Mouse (Mus musculus): ENCODE results near the gene Rbm33. TPM values are rescaled to one million over a fixed set of nuclear protein-coding genes. Genes with fewer than 3 reads are reported as not detected.

The Rbm33 gene
- polyA plus RNA-seq, 1 experiment from 2014 or later, result 13.9 TPM

DNA sequence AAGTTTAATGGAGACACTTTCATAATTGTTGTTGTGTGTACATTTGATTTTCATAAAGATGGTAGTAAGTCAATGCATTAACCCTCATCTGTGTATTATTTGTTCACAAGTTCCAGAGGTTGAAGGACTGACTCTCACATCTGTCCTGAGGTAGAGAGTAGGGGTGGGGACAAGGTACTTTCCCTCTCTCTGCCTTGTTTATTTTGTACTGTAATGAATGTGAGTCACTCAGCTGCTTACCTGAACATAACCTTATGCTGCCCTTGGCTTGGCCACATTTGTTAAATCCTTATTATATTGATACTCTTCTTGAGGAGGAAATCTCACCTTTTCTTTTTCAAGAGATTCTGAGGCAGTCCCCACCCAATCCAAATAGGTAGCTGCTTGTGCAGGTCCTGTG, 99.1 kb downstream of the Rbm33 start:
- Histone ChIP-seq H3K4me2 (no peak overlapping the region), H3K27ac (no peak overlapping the region), H3K9me3 (no peaks in the 10 kb centered on the region), H3K4me1 (no peaks in the 10 kb centered on the region), H3K36me3 (peaks cover 58% of the 10 kb centered on the region), H3K4me3 (no peak overlapping the region), H3K27me3 (no peaks in the 10 kb centered on the region), H3K9ac (no peak overlapping the region)
- no peak for ATAC-seq (ENCODE audit: borderline replicate concordance, extremely low read depth, low FRiP score, low TSS enrichment)

- H3K4me1 ChIP-seq, result no peaks in the 10 kb centered on the region
- H3K4me2 ChIP-seq, result no peak overlapping the region
- H3K27ac ChIP-seq, result no peak overlapping the region
- H3K27me3 ChIP-seq, result no peaks in the 10 kb centered on the region
- no peak overlapping the region for H3K9ac ChIP-seq
- no peak overlapping the region for H3K4me3 ChIP-seq
- ATAC-seq (ENCODE audit: borderline replicate concordance, extremely low read depth, low FRiP score, low TSS enrichment), result no peak
- H3K36me3 ChIP-seq, result peaks cover 43% of the 10 kb centered on the region
- H3K9me3 ChIP-seq, result no peaks in the 10 kb centered on the region
- WGBS, result 82% methylated on average over 10 of the region's 10 CpGs
Observed at GRCm38 (mm10) chr5:28418734-28419133, 101.8 kb downstream of the Rbm33 start.

DNA sequence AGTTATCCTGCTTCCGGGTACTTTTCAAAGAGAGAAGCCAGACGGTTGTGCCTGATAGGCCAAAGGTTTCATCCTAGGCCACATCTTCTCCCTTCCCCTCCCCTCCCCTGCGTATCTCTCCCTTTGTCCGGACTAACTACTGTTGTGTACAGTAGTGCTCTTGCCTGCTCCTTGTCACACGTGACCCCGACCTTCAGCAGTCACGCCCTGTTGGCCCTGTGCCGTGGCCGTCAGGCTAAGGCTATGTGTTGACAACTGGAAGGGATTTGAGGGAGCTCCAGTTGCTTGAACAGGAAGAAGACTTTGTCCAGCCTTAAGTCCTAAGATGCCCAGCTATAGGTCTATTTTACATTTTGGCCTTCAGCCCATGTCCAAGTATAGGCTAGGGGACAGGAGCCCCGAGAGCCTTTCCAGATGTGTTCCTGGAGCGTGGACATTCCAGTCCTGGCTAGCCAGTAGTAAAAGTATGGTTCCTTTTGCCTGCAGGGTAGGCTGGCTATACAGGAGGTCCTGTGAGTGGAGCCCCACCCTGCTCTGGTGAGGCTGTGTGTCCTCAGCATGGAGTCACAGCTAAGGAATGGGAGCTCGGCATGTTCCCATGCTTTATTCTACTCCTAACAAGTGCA, 102.8 kb downstream of the Rbm33 start:
- no peaks in the 10 kb centered on the region for H3K4me1 ChIP-seq
- ATAC-seq (ENCODE audit: borderline replicate concordance, extremely low read depth, low FRiP score, low TSS enrichment), result no peak
- 81% methylated on average over 12 of the region's 12 CpGs for WGBS
- H3K4me3 ChIP-seq, result no peak overlapping the region
- no peak overlapping the region for H3K4me2 ChIP-seq
- peaks cover 33% of the 10 kb centered on the region for H3K36me3 ChIP-seq
- H3K27me3 ChIP-seq, result no peaks in the 10 kb centered on the region
- H3K9me3 ChIP-seq, result no peaks in the 10 kb centered on the region
- no peak overlapping the region for H3K27ac ChIP-seq
- no peak overlapping the region for H3K9ac ChIP-seq

DNA sequence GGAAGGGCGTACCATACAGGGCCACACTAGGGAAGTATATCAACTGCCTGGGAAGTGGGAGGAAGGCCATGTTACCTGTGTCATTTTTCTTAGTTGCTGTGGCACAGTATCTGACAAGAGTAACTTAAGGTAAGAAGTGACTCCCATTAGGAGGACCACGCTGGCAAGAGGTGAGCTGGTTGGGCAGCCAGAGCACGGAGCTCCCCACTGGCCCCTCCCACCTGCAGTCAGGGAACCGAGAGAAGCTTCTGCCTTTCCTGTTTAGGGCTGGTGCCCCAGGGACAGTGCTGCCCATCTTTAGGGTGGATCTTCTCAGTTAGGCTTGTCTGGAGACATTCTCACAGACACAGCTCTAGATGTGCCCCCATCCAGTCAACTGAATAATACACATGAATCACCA, 106.9 kb downstream of the Rbm33 start:
- no peaks in the 10 kb centered on the region for H3K27me3 ChIP-seq
- no peak for ATAC-seq (ENCODE audit: borderline replicate concordance, extremely low read depth, low FRiP score, low TSS enrichment)
- H3K4me3 ChIP-seq, result no peak overlapping the region
- no peak overlapping the region for H3K27ac ChIP-seq
- H3K4me2 ChIP-seq, result no peak overlapping the region
- H3K36me3 ChIP-seq, result peaks cover 2% of the 10 kb centered on the region; the same call in 1 of the 2 replicates
- H3K9me3 ChIP-seq, result no peaks in the 10 kb centered on the region
- WGBS, result 54% methylated on average over 4 of the region's 4 CpGs
- no peaks in the 10 kb centered on the region for H3K4me1 ChIP-seq
- H3K9ac ChIP-seq, result no peak overlapping the region

GRCm38 (mm10) chr5:28425926-28426325, 109.0 kb downstream of the Rbm33 start:
- no peak overlapping the region for H3K4me2 ChIP-seq
- no peak overlapping the region for H3K4me3 ChIP-seq
- no peaks in the 10 kb centered on the region for H3K27me3 ChIP-seq
- no peaks in the 10 kb centered on the region for H3K4me1 ChIP-seq
- no peak overlapping the region for H3K9ac ChIP-seq
- H3K9me3 ChIP-seq, result no peaks in the 10 kb centered on the region
- 91% methylated on average over 9 of the region's 9 CpGs for WGBS
- H3K27ac ChIP-seq, result no peak overlapping the region
- no peaks in the 10 kb centered on the region for H3K36me3 ChIP-seq
- ATAC-seq (ENCODE audit: borderline replicate concordance, extremely low read depth, low FRiP score, low TSS enrichment), result no peak

DNA sequence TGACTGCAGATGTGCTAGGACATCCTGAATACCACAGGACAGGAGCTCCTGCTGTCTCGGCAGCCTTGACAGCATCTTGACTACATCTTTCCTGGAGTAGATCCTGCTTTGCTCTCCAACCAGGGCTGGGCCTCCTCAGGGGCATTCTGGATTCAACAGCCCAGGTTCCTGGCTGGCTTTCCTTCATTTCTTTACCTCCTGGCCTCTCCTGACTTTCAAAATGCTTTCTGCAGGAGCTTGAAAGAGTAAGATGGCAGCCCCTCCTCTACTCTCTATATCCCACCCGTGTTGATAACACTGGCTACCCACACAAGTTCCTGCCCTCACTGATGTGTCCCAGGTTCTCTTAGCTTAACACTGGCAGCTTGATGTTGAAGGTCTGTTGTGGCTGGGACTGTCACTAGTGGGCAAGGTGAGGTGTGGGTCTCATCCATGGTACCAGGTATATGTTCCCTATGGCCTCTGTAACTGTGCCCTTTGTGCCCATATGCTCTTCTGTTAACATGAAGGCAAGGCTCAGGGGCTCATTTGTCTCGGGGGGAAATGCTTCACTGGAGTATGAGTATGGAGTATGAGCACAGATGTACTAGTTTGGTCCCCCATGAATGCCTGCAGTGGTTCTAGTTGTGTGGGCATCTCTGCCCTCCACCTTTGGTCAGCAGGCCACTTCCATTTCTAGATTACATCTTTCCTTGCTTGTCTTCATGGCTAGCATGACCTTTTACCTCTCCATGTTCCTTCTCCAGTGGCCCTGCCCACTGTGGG, 133.4 kb downstream of the Rbm33 start:
- H3K4me1 ChIP-seq, result no peaks in the 10 kb centered on the region
- no peak overlapping the region for H3K27ac ChIP-seq
- no peaks in the 10 kb centered on the region for H3K36me3 ChIP-seq
- H3K9me3 ChIP-seq, result no peaks in the 10 kb centered on the region
- no peak overlapping the region for H3K4me2 ChIP-seq
- no peaks in the 10 kb centered on the region for H3K27me3 ChIP-seq
- WGBS, result 69% methylated on average over 3 of the region's 3 CpGs
- no peak overlapping the region for H3K9ac ChIP-seq
- no peak for ATAC-seq (ENCODE audit: borderline replicate concordance, extremely low read depth, low FRiP score, low TSS enrichment)
- H3K4me3 ChIP-seq, result no peak overlapping the region

GRCm38 (mm10) chr5:28451053-28451638, 134.2 kb downstream of the Rbm33 start:
- H3K4me1 ChIP-seq, result 0 out of 2 replicates have a peak, but pooled peaks cover 5% of the 10 kb centered on the region
- peak; percentile 35; the same call in 1 of the 2 replicates for ATAC-seq (ENCODE audit: borderline replicate concordance, extremely low read depth, low FRiP score, low TSS enrichment)
- no peak overlapping the region for H3K4me2 ChIP-seq
- WGBS, result 26% methylated on average over 6 of the region's 6 CpGs
- no peak overlapping the region for H3K9ac ChIP-seq
- H3K36me3 ChIP-seq, result no peaks in the 10 kb centered on the region
- no peaks in the 10 kb centered on the region for H3K9me3 ChIP-seq
- peaks cover 8% of the 10 kb centered on the region for H3K27me3 ChIP-seq
- H3K27ac ChIP-seq, result no peak overlapping the region
- no peak overlapping the region for H3K4me3 ChIP-seq

DNA sequence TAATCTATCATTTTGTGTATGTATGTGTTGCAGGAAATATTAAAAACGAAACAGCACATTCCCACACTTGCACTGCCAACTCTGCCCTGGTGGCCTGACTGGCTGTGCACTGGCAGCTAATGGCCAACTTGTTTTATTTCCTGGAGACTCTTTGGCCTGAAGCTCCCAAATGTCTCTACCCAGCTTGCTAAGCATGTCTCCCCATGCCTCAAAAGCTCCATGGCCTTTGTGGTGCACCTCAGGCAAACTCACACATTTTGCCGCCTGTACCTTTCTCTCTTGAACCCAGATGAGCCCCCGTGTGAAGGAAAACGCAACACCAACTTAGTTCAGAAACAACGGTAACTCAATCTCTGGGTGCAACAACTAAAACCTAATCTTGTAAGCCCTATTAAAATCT, 136.2 kb downstream of the Rbm33 start:
- no peak overlapping the region for H3K4me3 ChIP-seq
- H3K36me3 ChIP-seq, result no peaks in the 10 kb centered on the region
- peaks cover 25% of the 10 kb centered on the region for H3K27me3 ChIP-seq
- no peak overlapping the region for H3K9ac ChIP-seq
- H3K27ac ChIP-seq, result no peak overlapping the region
- no peaks in the 10 kb centered on the region for H3K9me3 ChIP-seq
- no peak overlapping the region for H3K4me2 ChIP-seq
- WGBS, result 82% methylated on average over 5 of the region's 5 CpGs
- no peak for ATAC-seq (ENCODE audit: borderline replicate concordance, extremely low read depth, low FRiP score, low TSS enrichment)
- peaks cover 9% of the 10 kb centered on the region for H3K4me1 ChIP-seq

DNA sequence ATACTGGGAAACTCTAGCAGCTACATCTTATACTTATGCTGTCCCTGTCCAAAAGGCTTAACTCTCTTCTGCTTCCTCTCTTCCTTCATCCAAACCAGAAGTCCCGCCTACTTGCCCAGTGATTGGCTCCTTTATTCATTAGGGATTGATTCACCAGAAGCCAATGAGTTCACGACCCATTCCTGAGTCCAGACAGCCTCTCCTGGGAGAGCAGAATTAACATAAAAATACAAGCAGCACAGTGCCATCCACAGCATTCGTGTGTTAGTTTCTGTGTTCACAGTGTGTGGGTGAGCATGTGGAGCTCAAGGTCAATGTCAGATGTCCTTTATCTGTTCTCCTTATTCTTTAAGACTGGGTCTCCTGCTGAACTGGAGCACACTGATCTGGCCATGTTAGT, 136.6 kb downstream of the Rbm33 start:
- 49% methylated on average over 3 of the region's 3 CpGs for WGBS
- H3K9me3 ChIP-seq, result no peaks in the 10 kb centered on the region
- no peak overlapping the region for H3K27ac ChIP-seq
- no peak overlapping the region for H3K9ac ChIP-seq
- H3K4me2 ChIP-seq, result no peak overlapping the region
- ATAC-seq (ENCODE audit: borderline replicate concordance, extremely low read depth, low FRiP score, low TSS enrichment), result no peak
- H3K4me1 ChIP-seq, result peaks cover 13% of the 10 kb centered on the region
- H3K27me3 ChIP-seq, result peaks cover 29% of the 10 kb centered on the region
- no peak overlapping the region for H3K4me3 ChIP-seq
- no peaks in the 10 kb centered on the region for H3K36me3 ChIP-seq

DNA sequence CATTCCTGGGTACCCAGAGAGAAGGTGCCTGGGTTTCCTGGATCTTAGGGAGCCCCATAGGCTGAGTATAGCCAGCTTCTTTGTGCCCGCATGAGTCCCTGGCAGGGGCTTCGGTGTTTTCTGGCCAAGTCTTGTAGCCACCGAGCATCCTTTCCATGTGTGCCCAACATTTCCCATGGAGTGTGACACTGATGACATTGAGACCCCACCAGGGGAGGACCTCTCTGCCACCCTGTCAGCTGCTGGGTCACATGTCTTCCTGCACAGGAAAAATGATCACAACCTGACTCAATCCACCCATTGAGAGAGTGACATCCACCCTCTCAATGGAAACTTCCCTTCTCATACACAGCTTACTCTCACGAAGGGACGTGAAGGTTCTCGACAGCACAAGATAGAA, 137.6 kb downstream of the Rbm33 start:
- H3K36me3 ChIP-seq, result no peaks in the 10 kb centered on the region
- 86% methylated on average over 6 of the region's 6 CpGs for WGBS
- H3K4me1 ChIP-seq, result peaks cover 13% of the 10 kb centered on the region
- no peak overlapping the region for H3K4me3 ChIP-seq
- no peak overlapping the region for H3K9ac ChIP-seq
- no peak for ATAC-seq (ENCODE audit: borderline replicate concordance, extremely low read depth, low FRiP score, low TSS enrichment)
- peaks cover 39% of the 10 kb centered on the region for H3K27me3 ChIP-seq
- no peak overlapping the region for H3K27ac ChIP-seq
- H3K4me2 ChIP-seq, result no peak overlapping the region
- no peaks in the 10 kb centered on the region for H3K9me3 ChIP-seq

- Histone ChIP-seq H3K4me2 (no peak overlapping the region), H3K9me3 (no peaks in the 10 kb centered on the region), H3K4me3 (no peak overlapping the region), H3K4me1 (peaks cover 22% of the 10 kb centered on the region), H3K27me3 (peaks cover 51% of the 10 kb centered on the region), H3K9ac (no peak overlapping the region), H3K36me3 (no peaks in the 10 kb centered on the region), H3K27ac (0 out of 2 replicates have a peak overlapping the region, but pooled peaks have one; percentile 18)
- WGBS, result 75% methylated on average over 5 of the region's 5 CpGs
- no peak for ATAC-seq (ENCODE audit: borderline replicate concordance, extremely low read depth, low FRiP score, low TSS enrichment)
Observed at GRCm38 (mm10) chr5:28455721-28456120, 138.8 kb downstream of the Rbm33 start.

DNA sequence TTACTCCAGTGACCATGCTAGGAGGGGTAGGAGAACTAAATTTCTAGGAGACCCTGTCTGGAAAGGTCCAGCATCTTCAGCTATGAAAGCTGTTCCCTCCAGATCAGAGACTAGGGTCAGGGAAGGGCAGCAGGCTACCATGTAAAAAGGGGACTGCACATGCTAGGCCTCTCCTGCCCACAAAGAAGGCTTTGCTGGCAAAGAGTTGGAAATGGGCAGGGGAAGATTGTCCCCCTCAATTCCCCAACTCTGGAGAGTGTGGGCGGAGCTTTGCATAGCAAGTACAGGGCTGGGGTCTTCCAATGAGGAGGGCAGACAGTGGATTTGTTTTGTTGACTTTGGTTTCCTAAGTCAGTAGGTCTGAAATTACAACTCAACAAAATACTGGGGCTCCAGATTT, 139.4 kb downstream of the Rbm33 start:
- Histone ChIP-seq H3K9ac (no peak overlapping the region), H3K4me3 (no peak overlapping the region), H3K4me2 (no peak overlapping the region; the same call in 1 of the 2 replicates), H3K4me1 (peaks cover 28% of the 10 kb centered on the region), H3K27ac (0 out of 2 replicates have a peak overlapping the region, but pooled peaks have one; percentile 18), H3K9me3 (no peaks in the 10 kb centered on the region), H3K36me3 (no peaks in the 10 kb centered on the region), H3K27me3 (peaks cover 58% of the 10 kb centered on the region)
- no peak for ATAC-seq (ENCODE audit: borderline replicate concordance, extremely low read depth, low FRiP score, low TSS enrichment)
- 63% methylated on average over 1 of the region's 1 CpGs for WGBS

Data from lung, embryonic 15.5 days (tissue).